Mouse (Mus musculus): ENCODE data around the gene Rnf144b. TPM values are rescaled to one million over a fixed set of nuclear protein-coding genes. Genes with fewer than 3 reads are reported as not detected.
A peak's percentile ranks its signal among the peaks of the same experiment; 100 is the strongest.

The Rnf144b gene
- polyA plus RNA-seq, 1 experiment from 2014 or later = 0.95 TPM

- H3K9ac ChIP-seq (ENCODE audit: low read depth, low read length) = no peak overlapping the region
- no peak for ATAC-seq (ENCODE audit: low FRiP score, low TSS enrichment)
These were observed 141.9 kb downstream of the Rnf144b start for GRCm38 (mm10) chr13:47264382-47264781.

GRCm38 (mm10) chr13:47266411-47266810 lies 144.0 kb downstream of the Rnf144b start:
- no peak overlapping the region for H3K4me2 ChIP-seq (replicated peaks; ENCODE audit: low read depth, low read length)
- peaks cover 4% of the 10 kb centered on the region; the same call in 1 of the 2 replicates for H3K9me3 ChIP-seq (ENCODE audit: control insufficient read depth, low read length)
- no peak overlapping the region for H3K4me3 ChIP-seq (ENCODE audit: low read length)
- no peaks in the 10 kb centered on the region for H3K4me1 ChIP-seq (ENCODE audit: control insufficient read depth, insufficient read depth, low read length)
- ATAC-seq (ENCODE audit: low FRiP score, low TSS enrichment) = no peak
- no peaks in the 10 kb centered on the region for H3K36me3 ChIP-seq (ENCODE audit: control insufficient read depth, insufficient read depth, low read length)
- H3K9ac ChIP-seq (ENCODE audit: low read depth, low read length) = no peak overlapping the region
- 89% methylated on average over 7 of the region's 7 CpGs for WGBS
- no peak overlapping the region for H3K27ac ChIP-seq (ENCODE audit: low read depth, low read length)
- H3K27me3 ChIP-seq (ENCODE audit: control insufficient read depth, insufficient read depth, low read length) = no peaks in the 10 kb centered on the region

More at GRCm38 (mm10) chr13:47264382-47264781, 141.9 kb downstream of the Rnf144b start:
- Histone ChIP-seq H3K4me1 (ENCODE audit: control insufficient read depth, insufficient read depth, low read length) (no peaks in the 10 kb centered on the region), H3K36me3 (ENCODE audit: control insufficient read depth, insufficient read depth, low read length) (no peaks in the 10 kb centered on the region), H3K27me3 (ENCODE audit: control insufficient read depth, insufficient read depth, low read length) (no peaks in the 10 kb centered on the region), H3K9me3 (ENCODE audit: control insufficient read depth, low read length) (peaks cover 4% of the 10 kb centered on the region; the same call in 1 of the 2 replicates), H3K4me2 (replicated peaks; ENCODE audit: low read depth, low read length) (no peak overlapping the region), H3K4me3 (ENCODE audit: low read length) (no peak overlapping the region), H3K27ac (ENCODE audit: low read depth, low read length) (no peak overlapping the region)
- WGBS = 88% methylated on average over 8 of the region's 8 CpGs

GRCm38 (mm10) chr13:47268227-47268626 lies 145.8 kb downstream of the Rnf144b start:
- ATAC-seq (ENCODE audit: low FRiP score, low TSS enrichment) = no peak
- Histone ChIP-seq H3K4me1 (ENCODE audit: control insufficient read depth, insufficient read depth, low read length) (no peaks in the 10 kb centered on the region), H3K36me3 (ENCODE audit: control insufficient read depth, insufficient read depth, low read length) (no peaks in the 10 kb centered on the region), H3K27me3 (ENCODE audit: control insufficient read depth, insufficient read depth, low read length) (no peaks in the 10 kb centered on the region), H3K9me3 (ENCODE audit: control insufficient read depth, low read length) (peaks cover 4% of the 10 kb centered on the region; the same call in 1 of the 2 replicates), H3K27ac (ENCODE audit: low read depth, low read length) (no peak overlapping the region), H3K9ac (ENCODE audit: low read depth, low read length) (no peak overlapping the region), H3K4me3 (ENCODE audit: low read length) (no peak overlapping the region), H3K4me2 (replicated peaks; ENCODE audit: low read depth, low read length) (no peak overlapping the region)
- WGBS = 90% methylated on average over 3 of the region's 3 CpGs

GRCm38 (mm10) chr13:47272928-47273327 lies 150.5 kb downstream of the Rnf144b start:
- Histone ChIP-seq H3K27ac (ENCODE audit: low read depth, low read length) (no peak overlapping the region), H3K4me1 (ENCODE audit: control insufficient read depth, insufficient read depth, low read length) (peaks cover 8% of the 10 kb centered on the region; the same call in 1 of the 2 replicates), H3K4me2 (replicated peaks; ENCODE audit: low read depth, low read length) (peak overlapping the region; percentile 32), H3K36me3 (ENCODE audit: control insufficient read depth, insufficient read depth, low read length) (no peaks in the 10 kb centered on the region), H3K27me3 (ENCODE audit: control insufficient read depth, insufficient read depth, low read length) (no peaks in the 10 kb centered on the region), H3K9me3 (ENCODE audit: control insufficient read depth, low read length) (no peaks in the 10 kb centered on the region), H3K9ac (ENCODE audit: low read depth, low read length) (no peak overlapping the region), H3K4me3 (ENCODE audit: low read length) (no peak overlapping the region)
- WGBS = 11% methylated on average over 8 of the region's 8 CpGs
- ATAC-seq (ENCODE audit: low FRiP score, low TSS enrichment) = no peak

- no peak overlapping the region for H3K9ac ChIP-seq (ENCODE audit: low read depth, low read length)
- WGBS = 6% methylated on average over 11 of the region's 11 CpGs
- no peak for ATAC-seq (ENCODE audit: low FRiP score, low TSS enrichment)
These were observed 151.0 kb downstream of the Rnf144b start for GRCm38 (mm10) chr13:47273487-47273886.

GRCm38 (mm10) chr13:47274139-47274538 lies 151.7 kb downstream of the Rnf144b start:
- Histone ChIP-seq H3K9ac (ENCODE audit: low read depth, low read length) (no peak overlapping the region), H3K4me1 (ENCODE audit: control insufficient read depth, insufficient read depth, low read length) (peaks cover 10% of the 10 kb centered on the region; the same call in 1 of the 2 replicates), H3K9me3 (ENCODE audit: control insufficient read depth, low read length) (no peaks in the 10 kb centered on the region), H3K4me2 (replicated peaks; ENCODE audit: low read depth, low read length) (no peak overlapping the region), H3K4me3 (ENCODE audit: low read length) (no peak overlapping the region), H3K36me3 (ENCODE audit: control insufficient read depth, insufficient read depth, low read length) (no peaks in the 10 kb centered on the region), H3K27me3 (ENCODE audit: control insufficient read depth, insufficient read depth, low read length) (no peaks in the 10 kb centered on the region), H3K27ac (ENCODE audit: low read depth, low read length) (no peak overlapping the region)
- WGBS = 27% methylated on average over 3 of the region's 3 CpGs
- no peak for ATAC-seq (ENCODE audit: low FRiP score, low TSS enrichment)

More at GRCm38 (mm10) chr13:47273487-47273886, 151.0 kb downstream of the Rnf144b start:
- H3K27ac ChIP-seq (ENCODE audit: low read depth, low read length) = no peak overlapping the region
- H3K9me3 ChIP-seq (ENCODE audit: control insufficient read depth, low read length) = no peaks in the 10 kb centered on the region
- H3K4me1 ChIP-seq (ENCODE audit: control insufficient read depth, insufficient read depth, low read length) = peaks cover 10% of the 10 kb centered on the region; the same call in 1 of the 2 replicates
- H3K27me3 ChIP-seq (ENCODE audit: control insufficient read depth, insufficient read depth, low read length) = no peaks in the 10 kb centered on the region
- peak overlapping the region; percentile 32 for H3K4me2 ChIP-seq (replicated peaks; ENCODE audit: low read depth, low read length)
- H3K36me3 ChIP-seq (ENCODE audit: control insufficient read depth, insufficient read depth, low read length) = no peaks in the 10 kb centered on the region
- no peak overlapping the region for H3K4me3 ChIP-seq (ENCODE audit: low read length)

GRCm38 (mm10) chr13:47277000-47277823 lies 154.8 kb downstream of the Rnf144b start:
- Histone ChIP-seq H3K4me3 (ENCODE audit: low read length) (no peak overlapping the region), H3K9me3 (ENCODE audit: control insufficient read depth, low read length) (no peaks in the 10 kb centered on the region), H3K4me1 (ENCODE audit: control insufficient read depth, insufficient read depth, low read length) (peaks cover 10% of the 10 kb centered on the region; the same call in 1 of the 2 replicates), H3K27me3 (ENCODE audit: control insufficient read depth, insufficient read depth, low read length) (no peaks in the 10 kb centered on the region), H3K27ac (ENCODE audit: low read depth, low read length) (no peak overlapping the region), H3K36me3 (ENCODE audit: control insufficient read depth, insufficient read depth, low read length) (no peaks in the 10 kb centered on the region), H3K4me2 (replicated peaks; ENCODE audit: low read depth, low read length) (0 out of 2 replicates have a peak overlapping the region, but pooled peaks have one; percentile 9), H3K9ac (ENCODE audit: low read depth, low read length) (no peak overlapping the region)
- ATAC-seq (ENCODE audit: low FRiP score, low TSS enrichment) = peak; percentile 56; the same call in 1 of the 2 replicates
- 27% methylated on average over 13 of the region's 13 CpGs for WGBS

- ATAC-seq (ENCODE audit: low FRiP score, low TSS enrichment) = no peak
- 3% methylated on average over 5 of the region's 5 CpGs for WGBS
- H3K36me3 ChIP-seq (ENCODE audit: control insufficient read depth, insufficient read depth, low read length) = no peaks in the 10 kb centered on the region
- H3K9ac ChIP-seq (ENCODE audit: low read depth, low read length) = no peak overlapping the region
- no peak overlapping the region for H3K27ac ChIP-seq (ENCODE audit: low read depth, low read length)
- no peak overlapping the region for H3K4me3 ChIP-seq (ENCODE audit: low read length)
- no peak overlapping the region for H3K4me2 ChIP-seq (replicated peaks; ENCODE audit: low read depth, low read length)
- H3K9me3 ChIP-seq (ENCODE audit: control insufficient read depth, low read length) = no peaks in the 10 kb centered on the region
- peaks cover 10% of the 10 kb centered on the region; the same call in 1 of the 2 replicates for H3K4me1 ChIP-seq (ENCODE audit: control insufficient read depth, insufficient read depth, low read length)
- H3K27me3 ChIP-seq (ENCODE audit: control insufficient read depth, insufficient read depth, low read length) = no peaks in the 10 kb centered on the region
These were observed 155.4 kb downstream of the Rnf144b start for GRCm38 (mm10) chr13:47277824-47278290.

GRCm38 (mm10) chr13:47282221-47282620 lies 159.8 kb downstream of the Rnf144b start:
- Histone ChIP-seq H3K36me3 (ENCODE audit: control insufficient read depth, insufficient read depth, low read length) (no peaks in the 10 kb centered on the region), H3K4me1 (ENCODE audit: control insufficient read depth, insufficient read depth, low read length) (peaks cover 8% of the 10 kb centered on the region; the same call in 1 of the 2 replicates), H3K27ac (ENCODE audit: low read depth, low read length) (no peak overlapping the region), H3K27me3 (ENCODE audit: control insufficient read depth, insufficient read depth, low read length) (no peaks in the 10 kb centered on the region), H3K4me3 (ENCODE audit: low read length) (no peak overlapping the region), H3K9ac (ENCODE audit: low read depth, low read length) (no peak overlapping the region), H3K4me2 (replicated peaks; ENCODE audit: low read depth, low read length) (no peak overlapping the region), H3K9me3 (ENCODE audit: control insufficient read depth, low read length) (no peaks in the 10 kb centered on the region)
- ATAC-seq (ENCODE audit: low FRiP score, low TSS enrichment) = no peak
- WGBS = 81% methylated on average over 3 of the region's 3 CpGs
